Mouse (Mus musculus): ENCODE data around the gene Lrba.

Lrba gene

GRCm38 (mm10) chr3:86551011-86551728 is 326.7 kb downstream of the Lrba start:
- no peak for ATAC-seq (ENCODE audit: insufficient number of reproducible peaks, low FRiP score, low TSS enrichment)

- no peak for ATAC-seq (ENCODE audit: insufficient number of reproducible peaks, low FRiP score, low TSS enrichment)
Observed at GRCm38 (mm10) chr3:86552170-86552569, 327.7 kb downstream of the Lrba start.

- ATAC-seq (ENCODE audit: insufficient number of reproducible peaks, low FRiP score, low TSS enrichment): no peak
Observed at GRCm38 (mm10) chr3:86558976-86559375, 334.5 kb downstream of the Lrba start.

- no peak for ATAC-seq (ENCODE audit: insufficient number of reproducible peaks, low FRiP score, low TSS enrichment)
Observed at GRCm38 (mm10) chr3:86559635-86560034, 335.2 kb downstream of the Lrba start.

GRCm38 (mm10) chr3:86560281-86561022 is 336.0 kb downstream of the Lrba start:
- ATAC-seq (ENCODE audit: insufficient number of reproducible peaks, low FRiP score, low TSS enrichment): no peak

- no peak for ATAC-seq (ENCODE audit: insufficient number of reproducible peaks, low FRiP score, low TSS enrichment)
Observed at GRCm38 (mm10) chr3:86561023-86561344, 336.5 kb downstream of the Lrba start.

GRCm38 (mm10) chr3:86561396-86561795 is 336.9 kb downstream of the Lrba start:
- ATAC-seq (ENCODE audit: insufficient number of reproducible peaks, low FRiP score, low TSS enrichment): no peak

- no peak for ATAC-seq (ENCODE audit: insufficient number of reproducible peaks, low FRiP score, low TSS enrichment)
Observed at GRCm38 (mm10) chr3:86567312-86567711, 342.8 kb downstream of the Lrba start.

- ATAC-seq (ENCODE audit: insufficient number of reproducible peaks, low FRiP score, low TSS enrichment): no peak
Observed at GRCm38 (mm10) chr3:86571518-86571917, 347.0 kb downstream of the Lrba start.

- no peak for ATAC-seq (ENCODE audit: insufficient number of reproducible peaks, low FRiP score, low TSS enrichment)
Observed at GRCm38 (mm10) chr3:86572519-86573244, 348.2 kb downstream of the Lrba start.

GRCm38 (mm10) chr3:86575312-86575711 is 350.8 kb downstream of the Lrba start:
- no peak for ATAC-seq (ENCODE audit: insufficient number of reproducible peaks, low FRiP score, low TSS enrichment)

GRCm38 (mm10) chr3:86602284-86602683 is 377.8 kb downstream of the Lrba start:
- ATAC-seq (ENCODE audit: insufficient number of reproducible peaks, low FRiP score, low TSS enrichment): no peak

GRCm38 (mm10) chr3:86605775-86606174 is 381.3 kb downstream of the Lrba start:
- ATAC-seq (ENCODE audit: insufficient number of reproducible peaks, low FRiP score, low TSS enrichment): no peak

GRCm38 (mm10) chr3:86627008-86627743 is 402.7 kb downstream of the Lrba start:
- no peak for ATAC-seq (ENCODE audit: insufficient number of reproducible peaks, low FRiP score, low TSS enrichment)

- ATAC-seq (ENCODE audit: insufficient number of reproducible peaks, low FRiP score, low TSS enrichment): no peak
Observed at GRCm38 (mm10) chr3:86629379-86629778, 404.9 kb downstream of the Lrba start.

GRCm38 (mm10) chr3:86635464-86635863 is 411.0 kb downstream of the Lrba start:
- no peak for ATAC-seq (ENCODE audit: insufficient number of reproducible peaks, low FRiP score, low TSS enrichment)

GRCm38 (mm10) chr3:86635940-86636339 is 411.5 kb downstream of the Lrba start:
- no peak for ATAC-seq (ENCODE audit: insufficient number of reproducible peaks, low FRiP score, low TSS enrichment)

GRCm38 (mm10) chr3:86638552-86639348 is 414.3 kb downstream of the Lrba start:
- ATAC-seq (ENCODE audit: insufficient number of reproducible peaks, low FRiP score, low TSS enrichment): no peak

- no peak for ATAC-seq (ENCODE audit: insufficient number of reproducible peaks, low FRiP score, low TSS enrichment)
Observed at GRCm38 (mm10) chr3:86641393-86641792, 416.9 kb downstream of the Lrba start.

- ATAC-seq (ENCODE audit: insufficient number of reproducible peaks, low FRiP score, low TSS enrichment): no peak
Observed at GRCm38 (mm10) chr3:86641796-86642195, 417.3 kb downstream of the Lrba start.

Measured in cerebellum, adult (tissue).